Mouse (Mus musculus) forebrain, embryonic 16.5 days (tissue): Measurements from ENCODE around the gene Ccdc60. TPM values are rescaled to one million over a fixed set of nuclear protein-coding genes. Genes with fewer than 3 reads are reported as not detected.

ENCODE experiments used
- ATAC-seq: fragments of 200-750 bp; cut with Nextera tagmentation; 2 replicates; pipeline ENCODE4 v1.8.0; 2017; ENCODE audit warnings: mild to moderate bottlenecking, moderate library complexity
- H3K27ac ChIP-seq: fragments of 300-500 bp; sonication (generic); 2 replicates; pipeline ENCODE4 v1.5.1; 2014; ENCODE audit warnings: low read length, control low read depth
- H3K27me3 ChIP-seq: fragments of 300-500 bp; sonication (generic); replicated peaks from 2 replicates; pipeline ENCODE4 v1.6.1; 2014; ENCODE audit warnings: low read length; ENCODE audit not compliant: control insufficient read depth, insufficient read depth
- H3K36me3 ChIP-seq: fragments of 300-500 bp; sonication (generic); 2 replicates; pipeline ENCODE4 v1.6.1; 2014; ENCODE audit not compliant: control insufficient read depth, insufficient read depth
- H3K4me1 ChIP-seq: fragments of 300-500 bp; sonication (generic); replicated peaks from 2 replicates; pipeline ENCODE4 v1.6.1; 2014; ENCODE audit warnings: low read length; ENCODE audit not compliant: control insufficient read depth, insufficient read depth
- H3K4me2 ChIP-seq: fragments of 300-500 bp; sonication (generic); 2 replicates; pipeline ENCODE4 v1.6.1; 2014; ENCODE audit warnings: mild to moderate bottlenecking, low read length, control low read depth
- H3K4me3 ChIP-seq: fragments of 300-500 bp; sonication (generic); replicated peaks from 2 replicates; pipeline ENCODE4 v1.5.1; 2014; ENCODE audit warnings: mild to moderate bottlenecking, low read length, control low read depth
- H3K9ac ChIP-seq: fragments of 300-500 bp; sonication (generic); replicated peaks from 2 replicates; pipeline ENCODE4 v1.6.1; 2014; ENCODE audit warnings: low read depth, low read length, control low read depth
- H3K9me3 ChIP-seq: fragments of 300-500 bp; sonication (generic); 2 replicates; pipeline ENCODE4 v1.6.1; 2016; ENCODE audit warnings: low read length; ENCODE audit not compliant: control insufficient read depth
- WGBS: fragments of 180-500 bp; shearing (Covaris S2); extraction: QIAGEN DNeasy Blood & Tissue Kit; methylation state at CpG from one replicate; pipeline ENCODE4 v1.1.7; 2014; 5-methylcytosine and 5-hydroxymethylcytosine counted together
- polyA plus RNA-seq: library from polyadenylated mRNA; unstranded; fragments of >200 nt; fragmentation: Nextera tagmentation; extraction: Ambion mirVana; gene quantifications from 2 replicates; pipeline ENCODE4 v1.2.1, GENCODE M21; 2015

Ccdc60 gene
- polyA plus RNA-seq, 1 experiment from 2014 or later: 0.92 TPM

DNA sequence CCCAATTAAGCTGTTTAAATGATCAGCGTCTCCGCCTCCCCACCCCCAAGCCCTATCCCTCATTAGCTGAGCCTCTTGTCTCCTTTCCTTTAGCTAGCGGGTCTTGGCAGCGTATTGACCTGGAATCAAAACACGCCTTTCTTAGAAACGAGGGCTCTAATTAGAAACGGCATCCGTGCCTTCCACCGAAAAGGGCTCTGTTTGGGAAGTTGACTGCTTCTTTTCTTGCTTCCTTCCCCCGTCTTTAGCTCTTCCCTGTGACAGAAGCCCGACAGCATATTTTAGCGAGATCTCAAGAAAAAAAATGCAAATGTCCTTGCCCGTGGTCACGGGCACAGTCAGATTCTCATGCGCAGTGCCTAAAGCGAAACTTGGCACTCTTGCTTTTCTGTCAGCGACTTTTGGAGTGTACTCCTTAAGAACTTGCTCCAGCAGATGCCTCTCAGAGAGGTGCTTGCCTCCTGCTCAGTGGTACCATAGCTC is 10.3 kb downstream of the Ccdc60 start:
- no peaks in the 10 kb centered on the region for H3K27me3 ChIP-seq
- H3K4me3 ChIP-seq: peak overlapping the region; percentile 22
- H3K27ac ChIP-seq: peak overlapping the region; percentile 71
- H3K4me2 ChIP-seq: peak overlapping the region; percentile 47
- peaks cover 33% of the 10 kb centered on the region for H3K4me1 ChIP-seq
- peak; percentile 70 for ATAC-seq
- no peak overlapping the region for H3K9ac ChIP-seq
- H3K36me3 ChIP-seq: no peaks in the 10 kb centered on the region
- H3K9me3 ChIP-seq: peaks cover 6% of the 10 kb centered on the region
- WGBS: 11% methylated on average over 17 of the region's 17 CpGs

DNA sequence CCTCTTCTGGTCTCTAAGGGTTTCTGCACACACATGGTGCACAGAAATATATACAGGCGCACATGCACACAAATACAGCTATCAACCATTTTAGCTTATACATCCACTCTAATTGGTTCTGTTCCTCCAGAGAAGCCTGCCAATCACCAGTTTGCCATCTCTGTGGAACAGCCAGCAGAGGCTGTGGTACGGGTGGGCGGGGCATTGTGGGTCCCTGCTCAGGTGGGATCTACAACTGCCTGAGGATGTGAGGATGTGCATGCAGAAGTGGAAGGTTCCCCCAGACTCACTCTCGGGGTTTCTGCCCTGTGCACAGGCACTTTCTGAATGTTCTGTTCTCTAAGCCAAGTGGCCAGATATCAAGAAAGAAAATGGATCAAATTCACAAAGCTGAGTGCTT is 10.8 kb downstream of the Ccdc60 start:
- H3K27ac ChIP-seq: peak overlapping the region; percentile 71
- H3K27me3 ChIP-seq: no peaks in the 10 kb centered on the region
- WGBS: 47% methylated on average over 4 of the region's 4 CpGs
- no peak overlapping the region for H3K4me3 ChIP-seq
- H3K9me3 ChIP-seq: peaks cover 6% of the 10 kb centered on the region
- ATAC-seq: no peak
- peak overlapping the region; percentile 47; the same call in 1 of the 2 replicates for H3K4me2 ChIP-seq
- H3K4me1 ChIP-seq: peaks cover 33% of the 10 kb centered on the region
- no peaks in the 10 kb centered on the region for H3K36me3 ChIP-seq
- H3K9ac ChIP-seq: no peak overlapping the region

GRCm38 (mm10) chr5:116274818-116275217 is 14.0 kb downstream of the Ccdc60 start:
- H3K27me3 ChIP-seq: no peaks in the 10 kb centered on the region
- WGBS: 7% methylated on average over 2 of the region's 2 CpGs
- no peak overlapping the region for H3K4me3 ChIP-seq
- 0 out of 2 replicates have a peak overlapping the region, but pooled peaks have one; percentile 5 for H3K9ac ChIP-seq
- peaks cover 35% of the 10 kb centered on the region for H3K4me1 ChIP-seq
- H3K9me3 ChIP-seq: peaks cover 6% of the 10 kb centered on the region
- ATAC-seq: no peak
- H3K36me3 ChIP-seq: no peaks in the 10 kb centered on the region
- H3K27ac ChIP-seq: peak overlapping the region; percentile 41; the same call in 1 of the 2 replicates
- no peak overlapping the region for H3K4me2 ChIP-seq

- Histone ChIP-seq H3K9ac (no peak overlapping the region), H3K27me3 (no peaks in the 10 kb centered on the region), H3K4me3 (no peak overlapping the region), H3K36me3 (no peaks in the 10 kb centered on the region), H3K4me1 (peaks cover 39% of the 10 kb centered on the region), H3K9me3 (peaks cover 6% of the 10 kb centered on the region), H3K27ac (peak overlapping the region; percentile 4; the same call in 1 of the 2 replicates), H3K4me2 (no peak overlapping the region)
- WGBS: 20% methylated on average over 5 of the region's 5 CpGs
- peak; percentile 29 for ATAC-seq
Measured at GRCm38 (mm10) chr5:116274365-116274764, 14.4 kb downstream of the Ccdc60 start.

DNA sequence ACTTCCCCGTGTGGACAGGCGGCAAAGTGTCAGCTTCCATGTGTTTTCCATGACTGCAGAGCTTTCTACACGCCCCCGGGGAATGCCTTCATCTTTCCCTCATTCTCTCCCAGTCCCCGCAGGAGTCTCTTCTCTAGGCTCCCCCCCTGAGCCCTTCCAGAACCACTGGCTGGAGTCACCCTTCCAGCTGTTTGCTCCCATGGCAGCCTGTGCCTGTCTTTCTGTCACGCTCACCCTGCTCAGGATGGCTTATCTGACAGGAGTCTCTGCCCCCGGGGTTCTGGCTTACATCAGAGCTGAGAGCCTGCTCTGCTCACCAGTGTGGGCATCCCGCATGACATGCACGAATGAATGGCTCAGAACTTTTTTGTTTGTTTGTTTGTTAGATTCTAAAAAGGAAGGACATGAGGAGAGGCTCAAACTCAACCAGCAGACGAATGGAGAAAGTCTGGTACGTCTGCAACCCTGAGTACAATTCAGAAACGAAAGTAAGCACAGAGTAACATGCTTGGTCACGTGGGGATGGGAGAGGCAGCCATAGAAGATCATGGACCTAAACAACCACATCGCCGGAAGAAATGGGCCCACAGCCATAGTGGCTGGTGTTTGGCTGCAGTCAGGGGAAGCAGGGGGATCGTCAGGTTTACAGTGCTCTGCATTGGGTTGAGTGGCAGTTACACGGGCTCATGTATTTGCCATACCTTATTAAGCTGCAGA is 17.1 kb downstream of the Ccdc60 start:
- Histone ChIP-seq H3K9ac (no peak overlapping the region), H3K4me2 (no peak overlapping the region), H3K36me3 (no peaks in the 10 kb centered on the region), H3K9me3 (no peaks in the 10 kb centered on the region), H3K27me3 (no peaks in the 10 kb centered on the region), H3K27ac (no peak overlapping the region), H3K4me1 (peaks cover 23% of the 10 kb centered on the region), H3K4me3 (no peak overlapping the region)
- no peak for ATAC-seq
- WGBS: 75% methylated on average over 17 of the region's 17 CpGs

- H3K27me3 ChIP-seq: no peaks in the 10 kb centered on the region
- H3K9ac ChIP-seq: no peak overlapping the region
- no peak overlapping the region for H3K27ac ChIP-seq
- no peaks in the 10 kb centered on the region for H3K36me3 ChIP-seq
- no peak overlapping the region for H3K4me3 ChIP-seq
- 45% methylated on average over 17 of the region's 17 CpGs for WGBS
- no peaks in the 10 kb centered on the region for H3K9me3 ChIP-seq
- H3K4me1 ChIP-seq: peaks cover 13% of the 10 kb centered on the region
- ATAC-seq: 0 out of 2 replicates have a peak, but pooled peaks have one; percentile 23
- no peak overlapping the region for H3K4me2 ChIP-seq
Measured at GRCm38 (mm10) chr5:116269212-116270145, 19.3 kb downstream of the Ccdc60 start.

GRCm38 (mm10) chr5:116262689-116263088 is 26.1 kb downstream of the Ccdc60 start:
- 92% methylated on average over 2 of the region's 2 CpGs for WGBS

DNA sequence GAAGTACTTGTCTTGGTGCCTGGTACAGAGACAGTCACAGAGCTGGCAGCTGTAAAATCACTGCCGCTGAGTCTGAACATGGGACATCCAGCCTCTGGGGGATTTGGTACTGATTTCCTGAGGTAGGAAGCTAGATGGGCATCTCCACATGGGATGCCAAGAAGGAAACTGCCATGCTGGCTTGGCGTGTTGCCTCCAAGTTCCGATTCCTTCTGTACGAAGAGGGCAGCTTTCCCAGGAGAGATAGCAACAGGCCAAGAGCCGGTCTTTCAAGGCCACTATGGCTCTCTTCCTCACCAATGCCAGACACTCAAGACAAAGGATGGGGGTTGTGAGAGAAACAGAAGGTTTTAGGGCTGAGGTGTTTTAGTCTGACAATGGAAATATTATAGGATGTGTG is 26.8 kb downstream of the Ccdc60 start:
- 82% methylated on average over 5 of the region's 5 CpGs for WGBS
- H3K4me1 ChIP-seq: peaks cover 10% of the 10 kb centered on the region
- H3K9ac ChIP-seq: no peak overlapping the region
- H3K27ac ChIP-seq: no peak overlapping the region
- no peaks in the 10 kb centered on the region for H3K9me3 ChIP-seq
- no peak overlapping the region for H3K4me2 ChIP-seq
- H3K36me3 ChIP-seq: no peaks in the 10 kb centered on the region
- no peaks in the 10 kb centered on the region for H3K27me3 ChIP-seq
- no peak overlapping the region for H3K4me3 ChIP-seq
- ATAC-seq: no peak

More at GRCm38 (mm10) chr5:116262689-116263088, 26.1 kb downstream of the Ccdc60 start:
- Histone ChIP-seq H3K4me3 (no peak overlapping the region), H3K4me2 (no peak overlapping the region), H3K27ac (no peak overlapping the region), H3K9me3 (no peaks in the 10 kb centered on the region), H3K27me3 (no peaks in the 10 kb centered on the region), H3K4me1 (peaks cover 10% of the 10 kb centered on the region), H3K36me3 (no peaks in the 10 kb centered on the region), H3K9ac (no peak overlapping the region)
- no peak for ATAC-seq

DNA sequence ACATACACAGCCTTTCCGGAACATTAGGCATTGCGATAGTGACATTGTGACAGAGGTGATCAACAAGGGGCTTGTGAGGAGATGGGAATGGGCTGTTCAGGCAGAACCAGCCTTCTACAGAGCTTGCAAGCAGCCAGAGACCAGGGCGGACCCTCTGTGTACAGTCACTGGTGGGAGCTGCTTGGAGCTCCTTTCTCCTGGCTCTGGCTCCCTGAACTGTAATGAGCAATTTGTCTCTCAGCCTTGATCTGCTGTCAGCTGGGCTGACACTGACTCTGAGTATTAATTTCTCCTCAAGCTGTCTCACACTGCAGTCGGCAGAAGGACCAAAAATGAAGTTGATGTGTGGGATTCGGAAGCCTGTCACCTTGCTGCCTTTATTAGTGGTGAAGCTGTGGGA is 28.4 kb downstream of the Ccdc60 start:
- no peak overlapping the region for H3K4me3 ChIP-seq
- no peak for ATAC-seq
- H3K4me2 ChIP-seq: no peak overlapping the region
- 80% methylated on average over 5 of the region's 5 CpGs for WGBS
- no peaks in the 10 kb centered on the region for H3K27me3 ChIP-seq
- no peak overlapping the region for H3K9ac ChIP-seq
- peaks cover 10% of the 10 kb centered on the region for H3K4me1 ChIP-seq
- H3K9me3 ChIP-seq: no peaks in the 10 kb centered on the region
- H3K27ac ChIP-seq: no peak overlapping the region
- H3K36me3 ChIP-seq: no peaks in the 10 kb centered on the region
